Mouse (Mus musculus): Measurements from ENCODE around the gene Pepd.
"Not testable (repeated sequence)": the region's sequence is repeated elsewhere in the genome, so short reads cannot be mapped to it uniquely, and the experiment has no call there.

Pepd gene

DNA sequence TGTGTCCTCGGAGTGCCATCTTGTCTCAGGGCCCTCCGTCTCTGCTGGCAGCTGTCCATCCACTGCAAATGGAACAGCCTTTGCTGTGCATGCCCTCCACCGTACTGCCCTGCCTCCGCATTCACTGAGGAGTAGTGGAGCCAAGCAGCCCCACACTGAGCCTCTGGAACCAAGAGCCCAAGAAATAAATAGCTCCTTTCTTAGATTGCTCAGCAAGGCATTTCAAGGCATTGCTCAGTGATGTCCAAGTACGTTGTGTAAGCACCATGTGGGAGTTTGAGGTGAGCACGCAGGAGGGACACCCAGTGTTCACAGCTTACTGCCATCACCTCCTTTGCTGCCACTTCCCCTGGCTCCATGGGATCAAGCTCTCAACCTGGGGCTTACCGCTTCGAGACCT, 20.5 kb downstream of the Pepd start:
- peak; percentile 88 for ATAC-seq (ENCODE audit: low TSS enrichment)

DNA sequence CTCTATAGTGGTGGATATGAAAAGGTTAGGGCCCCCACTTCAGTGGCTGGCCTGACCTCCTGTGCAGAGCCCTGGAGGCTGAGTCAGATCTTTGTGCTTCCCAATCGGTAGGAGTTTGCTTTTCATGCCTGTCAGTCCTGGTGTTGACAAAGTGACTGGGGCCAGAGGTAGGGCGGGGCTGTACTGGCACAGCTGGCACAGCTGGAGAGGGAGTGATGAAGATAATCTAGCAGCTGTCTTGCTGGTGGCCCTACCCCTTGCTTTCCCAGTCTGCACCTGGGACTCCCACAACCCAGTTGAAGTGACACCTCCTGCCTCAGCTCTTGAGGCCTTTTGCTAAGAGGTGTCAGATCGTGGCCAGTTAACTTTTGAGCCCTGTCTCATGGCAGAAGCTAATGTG, 21.0 kb downstream of the Pepd start:
- no peak for ATAC-seq (ENCODE audit: low TSS enrichment)

DNA sequence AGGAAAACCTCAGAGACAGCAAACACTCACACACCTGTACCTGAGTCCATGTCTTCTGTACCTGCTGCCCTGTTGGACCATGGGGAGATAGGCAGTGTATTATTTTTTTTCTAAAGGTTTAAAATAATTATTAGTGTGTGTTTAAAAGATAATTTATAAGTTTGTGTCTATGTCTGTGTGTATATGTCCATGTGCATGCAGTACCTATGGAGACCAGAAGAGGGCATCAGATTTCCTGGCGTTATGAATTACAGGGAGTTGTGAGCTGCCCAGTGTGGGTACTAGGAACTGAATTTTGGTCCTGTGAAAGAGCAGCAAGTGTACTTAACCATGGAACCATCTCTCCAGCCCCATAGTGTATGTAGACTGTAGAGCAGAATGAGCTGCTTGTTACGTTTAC, 24.2 kb downstream of the Pepd start:
- no peak for ATAC-seq (ENCODE audit: low TSS enrichment)

DNA sequence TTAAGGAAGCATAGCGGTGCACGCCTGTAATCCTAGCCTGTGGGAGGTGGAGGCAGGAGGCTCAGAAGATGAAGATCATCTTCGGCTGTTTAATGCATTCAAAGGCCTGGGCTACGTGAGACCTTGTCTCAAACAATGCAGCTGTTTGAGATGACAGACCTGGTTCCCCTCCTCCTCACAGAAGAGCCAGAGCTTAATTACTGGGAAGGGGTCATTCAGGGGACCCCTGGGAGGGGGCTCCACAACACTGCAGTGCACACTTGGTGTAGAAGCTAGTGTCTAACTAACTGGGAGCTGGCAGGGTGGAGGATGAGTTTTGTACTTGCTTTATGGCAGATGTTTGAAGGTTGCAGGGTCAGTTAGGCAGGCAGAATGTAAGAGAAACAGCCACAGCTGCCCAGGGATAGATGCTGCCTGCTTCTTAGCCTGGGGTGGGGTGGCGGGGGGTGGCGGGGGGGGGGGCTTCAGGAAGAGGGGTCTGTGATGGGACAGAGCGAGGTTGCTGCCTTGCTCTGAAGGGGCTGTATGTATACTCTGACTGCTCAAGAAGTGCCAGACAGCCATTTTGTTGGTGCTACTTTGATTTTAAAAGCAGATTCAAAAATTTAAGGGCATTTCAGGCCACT, 26.6 kb downstream of the Pepd start:
- ATAC-seq (ENCODE audit: low TSS enrichment), result no peak

DNA sequence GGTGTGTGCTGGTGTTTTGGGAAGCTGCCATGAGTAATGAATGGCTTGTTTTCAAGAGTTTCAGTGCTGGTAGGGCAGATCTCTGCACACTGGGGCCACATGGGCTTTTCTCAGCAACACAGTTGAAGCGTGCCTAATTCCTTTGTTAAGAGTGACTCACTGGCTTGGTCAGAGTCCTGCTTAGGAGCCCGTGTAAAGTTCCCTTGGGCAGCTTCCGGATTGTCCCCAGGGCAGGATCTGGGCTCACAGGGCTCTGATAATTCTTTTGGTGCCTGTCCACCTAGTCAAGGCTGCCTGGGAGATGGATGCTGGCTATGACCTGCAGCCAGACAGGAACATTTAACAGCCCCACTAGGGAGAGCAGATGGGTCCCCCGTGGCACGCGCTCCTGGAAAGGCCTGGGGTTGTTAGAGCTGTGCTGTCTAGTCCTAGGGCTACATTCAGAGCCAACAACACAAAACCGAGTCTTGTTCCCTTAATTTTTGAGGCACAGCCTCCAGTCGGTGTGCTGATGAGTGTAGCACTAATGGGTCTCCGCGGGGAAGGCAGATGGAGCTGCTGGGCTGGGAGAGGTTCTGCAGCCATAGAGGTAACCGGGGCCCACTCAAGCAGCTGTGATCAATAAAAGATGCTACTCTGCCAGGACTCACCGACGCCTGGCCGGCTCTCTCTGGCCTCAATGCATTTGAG, 27.2 kb downstream of the Pepd start:
- ATAC-seq (ENCODE audit: low TSS enrichment), result peak; percentile 80

DNA sequence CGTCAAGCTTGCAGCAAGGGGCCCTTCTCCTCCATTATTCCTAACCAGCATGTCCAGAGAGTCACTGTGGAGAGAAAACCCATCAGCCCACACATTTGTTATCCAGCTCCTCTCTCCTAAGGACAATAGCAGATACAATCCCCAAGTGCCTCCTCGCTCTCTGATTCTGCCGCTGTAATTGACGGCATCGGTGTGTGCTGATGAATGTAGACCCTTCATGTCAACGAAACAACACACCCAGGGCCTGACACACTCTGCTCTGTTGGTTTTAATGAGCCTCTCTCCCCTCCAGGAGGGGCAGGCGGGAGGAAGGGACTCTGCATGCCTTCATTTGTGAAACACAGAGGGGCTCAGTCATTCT, 27.8 kb downstream of the Pepd start:
- no peak for ATAC-seq (ENCODE audit: low TSS enrichment)

DNA sequence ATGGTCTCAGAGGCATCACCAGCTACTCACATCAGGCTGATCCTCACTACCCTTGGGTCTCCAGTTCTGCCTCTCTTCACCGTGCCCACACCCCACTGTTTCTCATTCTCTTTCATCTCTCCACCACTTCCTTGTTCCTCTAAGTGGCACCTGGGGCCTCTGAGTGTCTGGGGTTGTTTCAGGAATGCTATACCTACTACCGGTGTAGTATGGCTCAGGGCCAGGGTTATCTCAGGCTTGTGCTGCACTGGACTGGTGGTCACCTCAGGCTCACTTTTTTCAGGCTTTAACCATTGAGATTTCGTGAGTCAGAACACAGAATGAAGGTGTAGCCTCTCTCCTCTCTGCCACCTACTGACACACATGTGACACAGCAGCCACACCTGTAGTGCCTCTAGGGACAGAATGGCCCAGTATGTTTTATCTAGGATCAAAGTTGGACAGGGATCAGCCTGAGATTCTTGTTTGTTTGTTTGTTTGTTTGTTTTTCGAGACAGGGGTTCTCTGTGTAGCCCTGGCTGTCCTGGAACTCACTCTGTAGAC, 31.5 kb downstream of the Pepd start:
- ATAC-seq (ENCODE audit: low TSS enrichment), result no peak

DNA sequence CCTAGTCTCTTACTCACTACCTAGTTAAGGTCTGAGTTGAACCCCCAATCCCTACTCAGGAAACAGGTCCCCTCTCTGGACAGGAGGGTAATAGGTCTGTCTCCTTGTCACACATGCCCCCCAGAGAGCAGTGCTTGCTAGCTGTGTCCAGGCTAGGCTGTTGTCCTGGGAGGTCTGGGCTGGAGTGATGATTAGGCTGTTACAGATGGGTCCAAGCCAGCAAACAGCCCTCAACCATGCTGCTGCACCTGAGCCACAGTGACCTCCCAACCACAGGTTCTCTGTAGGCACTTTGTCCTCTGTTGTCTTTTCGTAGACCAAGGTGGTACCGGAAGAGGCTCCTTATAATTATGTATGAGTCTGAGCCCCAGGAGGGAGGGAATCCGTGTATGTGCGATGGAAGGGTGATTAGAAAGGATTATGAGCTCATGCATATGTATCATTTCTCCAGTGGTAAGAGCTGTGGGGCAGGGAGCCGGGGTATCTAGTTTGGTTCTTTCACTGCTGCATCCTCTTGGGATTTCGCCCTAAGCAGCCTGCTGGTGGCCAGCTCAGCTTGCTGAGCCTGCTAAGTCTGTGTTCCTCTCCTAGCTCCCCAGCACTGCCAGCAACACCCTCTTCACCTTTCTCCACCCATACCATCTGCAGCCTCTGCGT, 34.2 kb downstream of the Pepd start:
- ATAC-seq (ENCODE audit: low TSS enrichment), result peak; percentile 47; the same call in 1 of the 2 replicates

DNA sequence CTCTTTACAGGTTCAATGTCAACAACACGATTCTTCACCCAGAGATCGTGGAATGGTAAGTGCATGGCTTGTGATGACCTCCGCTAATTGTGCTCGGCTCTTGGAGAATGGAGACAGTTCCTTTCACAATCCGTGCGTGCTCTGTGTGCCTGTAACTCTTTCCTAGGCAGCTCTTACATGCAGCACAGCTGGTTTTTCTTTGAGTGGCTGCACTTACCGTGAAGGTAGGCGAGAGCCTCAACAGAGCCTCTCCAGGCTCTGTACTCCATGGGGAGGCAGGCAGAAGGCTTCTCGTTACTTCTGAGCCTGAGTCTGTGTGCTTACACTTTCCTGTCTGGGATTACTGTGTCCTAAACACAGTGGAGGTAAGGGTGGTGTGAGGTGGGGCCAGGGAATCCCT, 42.4 kb downstream of the Pepd start:
- no peak for ATAC-seq (ENCODE audit: low TSS enrichment)

DNA sequence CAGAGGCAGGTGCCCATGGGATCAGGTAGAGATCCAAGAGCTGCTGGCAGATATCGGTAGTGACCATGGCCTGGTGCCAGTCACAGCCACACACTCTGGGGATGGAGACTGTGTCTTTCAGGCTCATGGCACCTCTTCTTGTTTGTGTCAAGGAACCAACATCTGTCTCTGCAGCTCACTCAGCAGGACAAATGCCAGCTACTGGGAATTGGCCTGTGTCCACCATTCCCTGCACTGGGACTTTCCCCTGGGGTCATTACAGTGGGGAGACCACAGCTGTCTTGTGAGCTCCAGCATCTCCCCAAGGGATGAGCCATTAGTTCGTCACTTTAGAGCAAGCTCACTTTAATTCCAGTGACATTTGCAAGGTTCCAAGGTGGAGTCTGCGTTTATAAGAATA, 43.1 kb downstream of the Pepd start:
- ATAC-seq (ENCODE audit: low TSS enrichment), result no peak

DNA sequence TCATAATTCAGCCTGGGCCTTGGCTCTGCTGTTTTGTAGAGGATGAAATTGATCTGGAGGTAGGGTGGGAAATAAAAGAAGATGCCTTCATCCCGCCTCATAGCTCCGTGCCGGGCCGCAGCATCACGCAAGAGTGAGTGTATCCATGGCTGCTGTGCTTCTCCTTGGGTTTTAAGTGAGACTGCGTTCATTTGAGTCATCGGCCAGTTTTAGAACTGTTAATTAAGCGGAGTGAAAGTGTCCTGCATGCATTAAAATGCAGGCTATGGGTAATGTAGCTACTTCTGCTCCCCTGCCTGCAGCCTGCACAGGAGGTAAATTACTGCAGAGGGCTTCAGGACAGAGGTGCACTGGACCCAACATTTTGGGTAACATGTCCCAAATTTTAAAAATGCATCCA, 45.0 kb downstream of the Pepd start:
- peak; percentile 83 for ATAC-seq (ENCODE audit: low TSS enrichment)

DNA sequence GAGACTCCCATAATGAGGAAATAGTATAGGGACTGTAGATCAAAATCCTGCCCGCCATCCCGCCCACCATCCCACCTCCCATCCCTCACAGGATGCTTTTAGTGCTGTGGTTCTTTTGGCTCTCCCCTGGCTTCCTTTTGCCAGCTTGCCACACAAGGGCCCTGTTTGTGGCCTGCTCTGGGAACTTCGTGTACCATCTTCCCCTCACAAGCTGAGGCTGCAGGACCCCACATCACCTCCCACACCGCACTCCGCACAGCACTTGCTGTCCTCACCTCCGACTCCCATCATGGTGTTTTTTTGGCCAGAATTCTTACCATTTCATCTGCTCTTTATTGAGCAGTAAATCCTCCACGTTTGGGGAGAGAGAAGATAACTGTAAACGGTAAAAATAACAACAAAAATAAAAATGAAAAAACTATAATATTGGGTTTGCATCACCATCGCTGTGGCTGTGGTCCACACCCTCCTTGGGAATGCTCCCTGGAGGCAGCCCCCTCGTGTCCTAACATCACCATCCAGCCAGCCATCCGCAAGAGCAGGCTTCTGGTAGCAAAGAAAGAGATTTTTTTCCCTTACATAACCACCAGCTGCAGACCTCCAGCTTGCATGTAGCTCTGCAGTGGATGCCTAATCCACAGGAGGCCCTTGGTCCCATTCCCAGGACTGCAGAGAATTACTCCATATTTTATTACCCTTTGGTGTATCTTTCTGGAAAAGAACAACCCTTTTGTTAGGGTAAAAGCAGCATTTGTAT, 51.9 kb downstream of the Pepd start:
- ATAC-seq (ENCODE audit: low TSS enrichment), result peak; percentile 83

DNA sequence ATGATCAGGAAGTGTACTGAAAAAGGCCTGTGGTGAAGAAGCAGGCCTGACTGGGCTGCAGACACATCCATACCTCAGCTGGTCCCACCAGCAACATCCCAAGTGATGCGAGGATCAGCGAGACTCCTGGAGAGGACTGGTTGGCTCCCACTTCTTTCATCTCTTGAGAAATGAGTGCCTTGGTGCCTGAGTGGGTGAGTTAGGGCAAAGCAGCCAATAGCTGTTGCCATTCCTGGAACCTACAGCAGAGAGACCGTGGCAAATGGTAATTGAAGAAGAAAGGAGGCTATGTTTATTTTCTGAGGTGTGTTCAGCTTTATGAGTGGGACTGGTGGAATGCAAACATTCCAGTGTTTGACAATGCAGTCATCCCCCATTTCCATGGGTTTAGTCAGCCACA, 55.2 kb downstream of the Pepd start:
- 0 out of 2 replicates have a peak, but pooled peaks have one; percentile 41 for ATAC-seq (ENCODE audit: low TSS enrichment)

DNA sequence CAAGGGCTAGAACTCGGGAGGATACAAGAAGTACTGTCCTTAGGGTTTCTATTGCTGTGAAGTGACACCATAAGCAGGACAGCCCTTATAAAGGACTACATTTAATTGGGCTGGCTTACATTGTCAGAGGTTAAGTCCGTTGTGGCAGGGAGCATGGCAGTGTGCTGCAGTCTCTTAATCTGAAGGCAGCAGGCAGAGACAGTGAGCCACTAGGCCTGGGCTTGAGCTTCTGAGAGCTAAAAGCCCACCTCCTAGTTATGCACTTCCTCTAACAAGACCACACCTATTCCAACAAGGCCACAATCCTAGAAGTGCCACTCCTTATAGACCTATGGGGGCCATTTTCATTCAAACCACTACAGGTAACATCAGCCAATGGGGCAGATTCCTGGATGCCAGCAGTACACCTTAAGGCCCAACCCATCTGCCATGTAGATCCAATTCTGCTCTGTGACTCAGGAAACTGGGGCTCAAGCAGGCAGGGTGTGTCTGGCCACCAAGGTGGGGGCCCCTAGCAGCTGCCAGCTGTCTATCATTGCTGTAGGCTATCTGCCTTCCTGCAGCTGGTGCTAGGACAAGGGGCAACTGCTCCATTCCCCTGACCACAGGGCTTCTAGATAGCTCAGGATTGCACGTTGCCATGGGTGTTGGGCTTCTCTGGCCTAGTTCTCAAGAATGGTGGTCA, 56.7 kb downstream of the Pepd start:
- ATAC-seq (ENCODE audit: low TSS enrichment), result no peak

DNA sequence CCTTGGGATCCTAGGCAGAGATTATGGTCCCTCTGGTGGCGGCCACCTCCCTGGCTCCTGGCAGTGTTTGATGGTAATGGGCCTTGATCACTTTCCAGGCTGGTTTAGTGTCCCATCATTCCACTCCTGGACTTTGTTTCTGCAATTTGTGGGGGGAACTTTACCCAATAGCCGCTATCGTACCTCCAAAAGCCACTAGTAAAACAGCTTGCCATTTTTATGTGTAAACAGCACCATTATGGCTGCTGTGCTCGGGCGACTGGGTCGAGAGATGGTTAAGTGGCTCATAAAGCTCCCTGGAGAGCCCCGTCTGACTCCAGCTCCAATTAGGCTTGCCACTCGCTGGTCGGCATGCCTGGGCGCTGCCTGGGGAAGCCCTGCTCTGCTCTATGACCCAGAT, 59.6 kb downstream of the Pepd start:
- no peak for ATAC-seq (ENCODE audit: low TSS enrichment)

DNA sequence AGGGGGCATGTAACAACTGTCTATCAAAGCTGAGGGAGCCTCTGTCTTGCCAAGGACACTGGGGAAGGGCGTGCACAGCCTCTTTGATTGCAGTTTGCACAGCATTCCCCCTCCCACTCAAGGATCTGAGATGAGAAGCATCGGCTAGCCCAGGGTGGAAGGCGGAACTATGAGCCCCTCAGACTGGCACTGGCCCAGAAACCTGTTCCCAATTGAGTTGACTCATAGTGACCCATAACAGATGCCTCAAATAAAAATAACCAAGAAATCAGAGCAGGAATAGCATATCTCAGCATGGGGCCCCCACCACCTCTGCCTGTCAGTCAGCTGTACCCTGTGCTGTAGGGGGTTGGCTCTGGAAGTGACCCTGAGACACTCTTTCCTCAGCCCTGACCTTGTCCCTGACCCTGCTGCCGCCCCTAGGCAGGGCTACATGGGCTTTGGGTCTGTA, 60.8 kb downstream of the Pepd start:
- no peak for ATAC-seq (ENCODE audit: low TSS enrichment)

DNA sequence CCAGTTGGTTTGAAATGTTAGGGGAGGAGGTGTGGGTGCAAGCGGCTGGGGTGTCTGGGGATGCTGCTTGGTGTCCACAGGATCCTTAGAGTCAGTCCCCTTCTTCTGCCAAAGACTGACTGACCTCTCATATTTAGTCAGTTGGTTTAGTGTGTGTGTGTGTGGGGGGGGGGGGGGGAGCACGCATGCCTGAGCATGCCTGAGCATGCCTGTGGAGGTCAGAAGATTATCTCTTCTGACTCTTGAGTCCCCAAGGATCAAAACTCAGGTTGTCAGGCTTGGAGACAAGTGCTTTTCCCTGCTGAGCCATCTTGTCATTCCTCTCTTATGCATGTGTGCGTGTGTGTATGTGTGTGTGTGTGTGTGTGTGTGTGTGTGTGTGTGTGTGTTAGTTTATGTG, 61.7 kb downstream of the Pepd start:
- no peak for ATAC-seq (ENCODE audit: low TSS enrichment)

DNA sequence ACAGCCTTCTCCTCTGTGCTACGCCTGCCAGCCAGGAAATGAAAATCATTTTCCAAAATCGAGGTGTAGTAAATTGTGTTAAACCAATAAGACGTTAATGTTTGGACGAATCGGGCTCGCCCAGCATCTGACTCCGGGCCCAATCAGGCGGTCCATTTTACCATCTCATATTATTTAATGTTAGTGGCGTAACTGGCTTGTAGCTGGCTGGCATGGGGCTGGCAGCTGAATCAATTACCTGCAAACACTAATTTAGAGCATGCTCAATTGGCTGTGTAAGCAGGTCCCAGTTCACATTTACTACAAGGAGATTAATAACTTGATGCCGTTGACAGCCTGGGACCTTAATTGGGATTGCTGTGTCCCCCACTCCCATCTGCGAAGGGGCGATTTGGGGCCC, 63.7 kb downstream of the Pepd start:
- no peak for ATAC-seq (ENCODE audit: low TSS enrichment)

DNA sequence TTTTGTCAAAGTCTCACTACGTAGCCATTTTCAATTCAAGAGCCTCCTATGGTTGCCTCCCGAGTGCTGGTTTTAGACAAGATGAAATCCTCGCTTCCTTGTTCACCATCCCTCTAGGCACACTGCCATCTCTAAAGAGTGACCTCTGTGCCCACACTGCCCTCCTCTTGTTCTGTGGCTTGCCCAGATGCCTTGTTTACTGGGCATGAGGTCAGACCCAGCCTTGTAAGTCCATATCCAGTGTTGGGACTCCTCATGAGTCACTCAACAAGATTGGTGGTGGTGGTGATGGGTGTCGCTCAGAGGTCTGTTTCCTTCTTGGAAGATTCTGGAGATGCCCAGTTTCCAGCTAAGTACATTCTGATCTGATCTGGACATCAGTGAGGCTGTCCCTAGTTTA, 65.2 kb downstream of the Pepd start:
- no peak for ATAC-seq (ENCODE audit: low TSS enrichment)

DNA sequence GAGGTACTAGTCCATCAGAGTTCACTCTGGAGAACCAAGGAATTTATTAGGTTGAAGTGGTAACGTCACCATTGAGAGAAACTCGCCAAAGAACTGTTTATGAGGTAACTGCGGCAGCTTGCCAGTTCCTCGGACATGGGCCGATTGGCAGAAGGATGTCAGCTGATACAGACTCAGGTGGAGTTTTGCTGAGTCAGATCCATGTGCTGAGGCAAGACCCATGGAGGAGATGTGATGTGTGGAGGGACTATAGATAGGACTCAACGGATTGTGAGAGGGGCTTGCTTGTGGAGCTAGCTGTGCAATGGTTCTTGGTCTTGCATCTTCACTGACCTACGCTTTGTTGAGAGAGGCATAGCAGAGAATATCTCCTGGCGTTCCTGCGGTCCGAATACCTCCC, 69.6 kb downstream of the Pepd start:
- ATAC-seq (ENCODE audit: low TSS enrichment), result no peak

DNA sequence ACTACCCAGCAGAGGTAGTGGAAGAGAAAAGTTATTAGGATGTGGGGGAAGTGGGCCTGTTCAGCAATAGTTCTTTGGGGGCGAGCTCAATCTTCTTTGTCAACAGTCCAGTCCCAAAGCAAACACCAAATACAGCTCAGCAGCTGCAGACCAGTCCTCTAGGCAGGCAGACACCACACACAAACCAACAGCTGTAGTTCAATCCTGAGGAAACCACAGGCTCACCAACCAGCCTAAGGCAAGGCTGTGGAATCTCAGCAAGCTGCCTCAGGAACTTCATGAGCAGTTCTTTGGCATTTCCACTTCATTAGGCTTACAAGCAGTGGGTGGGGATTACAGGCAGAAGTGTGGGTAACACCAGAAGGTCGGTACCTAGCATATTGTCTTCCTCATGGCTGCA, 70.2 kb downstream of the Pepd start:
- not testable (repeated sequence) for ATAC-seq (ENCODE audit: low TSS enrichment)

Data from frontal cortex, adult (tissue).